Mouse (Mus musculus) kidney, adult 18-20 months (tissue): ENCODE results near the gene Tmem47.

Experiments
- DNase-seq: peaks from one replicate; pipeline ENCODE4 v3.0.0; 2021

Gene Tmem47

DNA sequence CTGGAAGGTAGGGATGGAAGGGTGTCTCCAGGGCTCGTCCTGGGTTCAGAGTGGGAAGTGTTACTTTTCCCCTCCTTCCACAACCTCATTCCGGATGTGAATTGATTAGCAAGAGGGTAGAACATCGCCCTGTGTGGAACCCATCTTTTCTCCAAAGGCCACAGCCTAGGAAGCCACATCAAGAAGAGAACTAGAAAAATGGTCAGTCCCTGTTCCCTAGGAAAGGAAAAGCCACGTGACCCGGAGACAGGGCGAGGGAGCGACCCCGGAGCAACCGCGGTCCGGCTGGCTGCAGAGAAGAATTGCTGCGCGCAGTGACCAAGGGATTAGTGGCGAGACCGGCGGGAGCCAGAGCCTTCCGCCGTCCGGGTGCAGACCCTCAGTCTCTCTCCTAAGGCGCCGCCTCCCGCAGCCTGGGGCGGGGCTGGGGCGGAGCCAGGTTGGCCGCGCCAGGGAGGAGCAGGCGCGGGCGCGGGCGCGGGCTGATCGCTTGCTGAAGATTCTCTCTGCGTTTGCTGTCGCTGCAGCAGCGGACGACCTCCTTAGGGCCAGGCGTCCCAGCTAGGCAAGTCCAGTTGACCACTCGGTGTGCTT, at the start of gene Tmem47:
TSS of gene Tmem47 (plus strand) at position 489 of the 594 bp plus-strand sequence.
- DNase-seq = peak; percentile 56

DNA sequence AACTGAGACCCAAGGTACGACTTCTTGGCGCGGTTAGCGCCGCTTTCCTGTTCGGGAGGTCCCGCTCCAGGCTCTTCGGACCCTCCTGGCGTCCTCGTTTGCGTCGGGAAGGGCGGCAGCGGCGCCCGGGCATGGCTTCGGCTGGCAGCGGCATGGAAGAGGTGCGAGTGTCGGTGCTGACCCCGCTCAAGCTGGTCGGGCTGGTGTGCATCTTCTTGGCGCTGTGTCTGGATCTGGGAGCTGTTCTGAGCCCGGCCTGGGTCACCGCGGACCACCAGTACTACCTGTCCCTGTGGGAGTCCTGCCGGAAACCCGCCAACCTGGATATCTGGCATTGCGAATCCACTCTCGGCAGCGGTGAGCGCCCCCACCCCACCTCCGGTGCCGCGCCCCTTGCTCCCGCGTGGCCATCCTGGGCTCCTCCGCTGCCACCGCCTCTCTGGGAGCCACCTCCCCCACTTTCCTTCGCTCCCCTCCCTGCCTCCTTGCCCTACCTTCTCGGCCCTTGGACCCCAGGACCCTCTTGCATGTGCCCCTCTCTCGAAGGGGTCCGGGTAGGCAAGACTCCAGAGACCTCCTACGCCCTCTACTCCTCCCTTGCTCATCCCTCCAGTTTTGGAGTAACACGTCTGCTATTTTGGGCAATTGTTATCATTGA, 435 bp downstream of the Tmem47 start:
- peak; percentile 2 for DNase-seq

DNA sequence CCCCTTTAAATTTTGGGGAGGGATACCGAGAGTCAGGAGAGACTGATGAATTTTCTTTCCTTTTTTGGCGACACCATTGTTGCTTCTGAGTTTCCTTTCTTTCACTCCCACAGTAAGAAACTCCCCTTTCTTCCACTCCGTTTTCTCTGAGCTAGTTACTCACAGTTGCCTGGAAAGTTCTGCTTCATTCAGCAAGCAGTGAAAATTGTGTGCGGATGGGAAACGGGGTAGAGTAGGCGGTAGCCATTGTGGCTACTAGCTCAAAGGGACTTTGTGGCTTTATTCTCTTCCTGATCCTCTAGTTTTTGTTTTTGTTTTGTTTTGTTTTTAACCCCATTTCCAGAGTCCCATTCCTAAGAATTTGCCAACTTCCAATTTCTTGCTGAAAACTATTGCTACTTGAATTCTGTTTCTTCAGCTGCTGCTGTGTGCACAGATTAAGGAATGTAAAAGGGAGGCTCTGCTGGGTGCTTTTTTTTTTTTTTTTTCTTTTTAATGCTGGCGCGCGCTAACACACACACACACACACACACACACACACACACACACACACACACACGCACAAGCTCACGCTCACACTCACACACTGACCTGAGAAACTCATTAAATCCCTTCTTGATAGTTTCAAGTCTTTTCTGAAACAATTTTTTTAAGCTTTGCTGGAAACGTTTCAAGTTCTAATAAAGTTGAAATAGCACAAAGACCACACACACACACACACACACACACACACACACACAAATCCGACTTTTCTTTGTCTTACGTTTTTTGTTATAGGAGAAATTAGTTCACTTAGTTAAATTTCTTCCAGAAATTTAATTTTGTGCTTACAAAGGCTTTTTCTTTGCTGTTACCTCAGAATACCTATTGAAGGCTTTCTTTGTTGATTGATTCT, 1.5 kb downstream of the Tmem47 start:
- no peak for DNase-seq

DNA sequence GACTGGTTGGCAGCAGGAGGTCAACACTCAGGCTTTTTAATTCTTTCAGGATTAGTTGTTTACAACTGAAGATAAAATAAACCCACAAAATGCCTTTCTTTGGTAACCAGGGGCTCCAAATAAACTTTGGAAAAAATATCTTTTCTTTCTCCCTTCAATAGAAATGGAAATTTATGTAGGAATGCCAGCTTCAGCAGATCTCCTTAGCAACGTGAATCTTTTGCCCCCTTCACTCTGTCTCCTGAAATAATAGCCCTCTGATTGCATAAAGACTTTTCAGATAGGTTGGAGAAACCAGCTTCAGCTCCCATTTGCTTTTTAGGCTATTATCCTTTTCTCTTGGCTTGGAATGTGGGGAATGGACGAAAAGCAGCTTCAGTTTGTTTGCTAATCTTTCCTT, 2.2 kb downstream of the Tmem47 start:
- DNase-seq = no peak

DNA sequence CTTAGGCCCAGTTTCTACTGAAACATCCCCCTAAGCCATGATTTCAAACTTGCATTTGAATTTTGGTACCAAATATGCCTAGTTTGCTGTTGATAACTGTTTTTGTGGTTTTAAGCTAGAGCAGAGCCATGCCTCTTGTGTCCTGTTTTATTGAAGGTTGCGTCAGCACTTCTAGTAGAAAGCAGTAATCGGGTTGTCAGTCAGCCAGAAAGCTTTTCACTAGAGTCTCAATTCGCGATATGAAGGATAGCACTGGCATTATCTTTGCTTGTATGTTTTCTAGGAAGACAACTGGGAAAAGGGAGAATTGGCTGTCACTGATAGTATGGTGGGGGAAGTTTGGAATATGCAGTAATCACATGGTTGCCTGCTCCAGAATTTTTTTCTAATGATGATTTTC, 3.3 kb downstream of the Tmem47 start:
- no peak for DNase-seq

DNA sequence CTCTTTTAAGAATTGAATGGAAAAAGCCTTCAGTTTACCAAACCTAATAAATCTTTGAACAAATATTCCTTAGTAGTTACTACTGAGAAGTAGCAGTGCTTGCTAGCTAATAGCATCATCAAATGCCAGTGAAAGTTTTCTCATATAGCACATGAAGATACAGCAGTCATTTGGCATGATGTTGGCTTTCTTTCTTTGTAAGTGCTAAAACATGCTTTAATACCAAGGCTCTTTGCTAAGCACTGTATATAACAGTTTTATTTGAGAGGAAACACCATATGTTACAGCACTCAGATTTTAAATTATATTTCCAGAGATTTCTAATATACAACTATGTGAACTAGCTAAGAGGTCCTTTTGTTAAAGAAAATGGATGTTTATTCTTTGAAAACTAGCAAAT, 8.0 kb downstream of the Tmem47 start:
- no peak for DNase-seq

DNA sequence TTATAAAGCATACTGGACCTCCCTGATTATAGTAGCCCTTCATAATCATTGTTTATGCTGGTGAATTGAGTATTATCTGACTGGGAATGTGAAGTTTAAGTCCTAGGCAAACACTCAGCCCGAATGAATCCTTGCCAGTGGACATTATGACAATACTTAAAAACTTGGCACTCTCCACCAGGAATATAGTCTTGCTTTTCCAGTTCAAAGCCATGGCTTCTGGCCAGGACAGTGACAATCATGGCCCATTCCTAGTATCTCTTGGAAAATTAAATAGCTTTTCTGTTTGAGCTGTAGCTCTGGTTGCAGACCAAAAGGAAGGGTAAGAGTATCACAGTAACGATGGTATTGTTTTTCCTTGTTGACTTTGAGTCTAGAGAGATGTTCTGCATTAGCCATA, 10.5 kb downstream of the Tmem47 start:
- no peak for DNase-seq

DNA sequence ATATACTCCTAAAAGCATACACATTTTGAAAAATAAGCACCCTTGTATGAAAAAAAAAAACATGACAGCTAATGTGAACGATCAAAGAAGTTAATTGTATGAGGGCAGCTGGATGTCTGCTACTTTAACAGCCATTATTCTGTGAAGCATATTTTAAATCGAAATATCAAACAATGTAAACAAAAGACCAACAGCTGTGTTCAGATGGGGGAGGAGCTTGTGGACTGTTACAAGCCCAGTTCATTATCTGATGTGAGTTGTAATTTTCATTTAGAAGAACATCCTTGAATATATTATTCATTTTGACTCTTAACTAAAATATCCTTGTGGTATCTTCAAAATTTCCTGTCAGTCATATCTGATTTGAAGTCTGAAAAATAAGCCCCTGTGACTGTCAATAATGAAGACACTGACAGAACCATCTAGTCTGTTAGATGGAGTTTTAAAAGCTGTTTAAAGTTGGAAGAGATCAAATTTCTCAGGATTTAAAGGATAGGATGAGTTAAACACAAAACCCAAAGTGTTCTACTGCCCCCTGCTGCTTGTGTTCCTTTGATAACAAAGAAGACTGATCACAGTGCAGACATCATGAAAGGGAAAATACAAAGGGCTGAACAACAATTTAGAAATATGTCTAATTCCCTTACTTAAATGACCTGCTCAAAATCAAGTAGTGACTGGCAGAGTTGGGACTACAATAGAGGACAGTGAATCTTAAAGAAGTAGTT, 14.7 kb downstream of the Tmem47 start:
- DNase-seq = peak; percentile 4

DNA sequence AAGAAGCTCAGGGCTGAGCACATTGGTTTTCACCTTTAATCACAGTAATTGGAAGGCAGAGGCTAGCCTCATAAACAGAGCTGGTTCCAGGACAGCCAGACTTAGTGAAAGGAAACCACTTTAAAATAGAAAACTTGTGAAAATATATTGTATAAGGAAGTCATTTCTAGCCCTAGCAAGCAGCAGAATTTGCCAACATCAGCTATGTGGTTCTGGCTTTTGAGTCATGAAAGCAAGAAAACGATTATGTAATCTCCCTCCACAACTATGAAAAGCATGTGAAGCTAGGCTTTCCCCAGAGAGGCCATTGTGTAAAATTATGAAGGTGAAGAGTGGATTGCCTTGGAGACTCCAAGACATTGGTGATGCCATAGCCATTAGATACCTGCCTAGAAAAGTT, 76.9 kb downstream of the Tmem47 start:
- no peak for DNase-seq
